In the genomic region with DNA sequence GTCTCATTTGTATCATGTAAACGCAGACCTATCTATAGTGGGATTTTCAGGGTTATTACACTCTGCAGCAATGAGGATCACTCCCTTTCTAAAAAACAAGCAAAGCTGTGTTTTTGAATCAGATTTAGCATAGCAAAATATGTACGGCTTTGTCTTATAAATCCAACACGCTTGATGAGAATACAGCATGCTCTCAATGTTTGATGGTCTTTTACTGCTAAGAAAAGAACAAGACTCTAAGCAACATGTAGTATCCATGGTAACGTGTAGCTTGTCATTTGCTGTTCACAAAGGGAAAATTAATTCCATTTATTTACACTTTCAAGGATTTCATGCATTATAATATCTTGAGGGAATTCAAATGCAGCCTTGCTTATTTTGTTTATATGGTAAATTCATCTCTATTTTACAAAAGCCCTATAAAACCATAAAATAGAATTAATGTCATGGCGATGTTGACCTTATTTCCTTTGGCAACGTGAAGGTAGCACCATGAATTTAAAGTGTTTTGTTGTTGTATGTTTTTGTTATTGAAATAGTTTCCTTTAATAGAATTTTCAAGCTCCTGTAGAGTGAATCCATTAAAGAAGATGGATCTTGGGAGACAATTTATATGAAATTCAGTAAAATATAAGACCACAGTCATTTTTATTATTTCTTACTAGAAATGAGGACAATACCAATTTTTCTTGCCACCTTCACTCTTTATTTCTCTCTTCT, we compare ENCODE assay signal across 23 mouse cellular contexts.
DNase-seq lines count a peak whose midpoint lies in the region; ATAC-seq and TF ChIP-seq lines count a peak whose summit lies in the region.
"Had no signal": no experiment of that assay in that cellular context is flagged by ENCODE, and none has a peak within 500 bp of the region (broad histone marks: within the 10 kb centered on the region; RNA-seq: fewer than 3 reads in every experiment).

No protein-coding gene starts in this region.

- H3K4me2 ChIP-seq in hindbrain, embryonic 13.5 days, result no peak overlapping the region
- H3K4me2 ChIP-seq in hindbrain, embryonic 12.5 days (replicated peaks), result no peak overlapping the region
- H3K4me2 ChIP-seq in midbrain, embryonic 14.5 days (ENCODE audit: low read length), result no peak overlapping the region
- H3K4me2 ChIP-seq in midbrain, embryonic 11.5 days, result no peak overlapping the region
- no peak overlapping the region for H3K4me2 ChIP-seq in forebrain, postnatal 0 days (ENCODE audit: low read depth)
- H3K4me2 ChIP-seq: heart, embryonic 11.5 days; lung, embryonic 14.5 days had no signal

- peak; percentile 64 for DNase-seq in midbrain, embryonic 14.5 days
- DNase-seq in midbrain, embryonic 11.5 days (ENCODE audit: low spot score, missing footprints), result no peak
- DNase-seq in forebrain, postnatal 0 days, result peak; percentile 69
- peak; percentile 27 for DNase-seq in telencephalon, adult 2 months (ENCODE audit: low read depth, low spot score)
- DNase-seq: adrenal gland, adult 2 months; B cell, adult 2 months; cerebellum, adult 2 months; cerebellum, postnatal 36 days; gastrocnemius, postnatal 14 days; heart, adult 11 months; kidney, postnatal 25 days; lung, embryonic 14.5 days; lung, postnatal 4 days; right cerebral cortex, adult 18-20 months; thymus, adult 2 months; thymus, postnatal 4 days had no signal

- no peak for TF ChIP-seq CTCF in forebrain, postnatal 0 days (IDR thresholded peaks at IDR 0.05; ENCODE audit: low read depth)

- ATAC-seq in hindbrain, embryonic 13.5 days (ENCODE audit: low FRiP score), result 0 out of 2 replicates have a peak, but pooled peaks have one; percentile 36
- ATAC-seq in hindbrain, embryonic 12.5 days (ENCODE audit: low FRiP score), result no peak
- ATAC-seq in midbrain, embryonic 14.5 days (ENCODE audit: low FRiP score, low TSS enrichment), result no peak; the same call in 1 of the 2 replicates
- no peak for ATAC-seq in midbrain, embryonic 11.5 days (ENCODE audit: low FRiP score)
- peak; percentile 97 for ATAC-seq in forebrain, postnatal 0 days
- ATAC-seq in CD4-positive, CD25-positive, alpha-beta regulatory T cell, adult 4 months, result no peak
- ATAC-seq: intestine, embryonic 16.5 days had no signal

- 68% methylated on average over 6 of the region's 6 CpGs for WGBS in hindbrain, embryonic 13.5 days
- 71% methylated on average over 6 of the region's 6 CpGs for WGBS in hindbrain, embryonic 12.5 days
- WGBS in midbrain, embryonic 14.5 days, result 47% methylated on average over 6 of the region's 6 CpGs
- 83% methylated on average over 6 of the region's 6 CpGs for WGBS in midbrain, embryonic 11.5 days
- WGBS in forebrain, postnatal 0 days, result 41% methylated on average over 6 of the region's 6 CpGs

- no peaks in the 10 kb centered on the region for H3K4me1 ChIP-seq in hindbrain, embryonic 13.5 days (replicated peaks)
- no peaks in the 10 kb centered on the region for H3K4me1 ChIP-seq in hindbrain, embryonic 12.5 days
- H3K4me1 ChIP-seq in midbrain, embryonic 14.5 days (ENCODE audit: control insufficient read depth, insufficient read depth, low read length), result no peaks in the 10 kb centered on the region
- no peaks in the 10 kb centered on the region for H3K4me1 ChIP-seq in midbrain, embryonic 11.5 days (ENCODE audit: control insufficient read depth, insufficient read depth, low read length)
- peaks cover 8% of the 10 kb centered on the region for H3K4me1 ChIP-seq in forebrain, postnatal 0 days (ENCODE audit: insufficient read depth)

- H3K9me3 ChIP-seq in hindbrain, embryonic 13.5 days, result no peaks in the 10 kb centered on the region
- H3K9me3 ChIP-seq in hindbrain, embryonic 12.5 days (replicated peaks), result no peaks in the 10 kb centered on the region
- H3K9me3 ChIP-seq in midbrain, embryonic 14.5 days (ENCODE audit: control insufficient read depth, low read length), result no peaks in the 10 kb centered on the region
- no peaks in the 10 kb centered on the region for H3K9me3 ChIP-seq in midbrain, embryonic 11.5 days (ENCODE audit: control insufficient read depth, low read length)
- H3K9me3 ChIP-seq in forebrain, postnatal 0 days (ENCODE audit: low read length), result no peaks in the 10 kb centered on the region

- H3K4me3 ChIP-seq in hindbrain, embryonic 13.5 days, result no peak overlapping the region
- no peak overlapping the region for H3K4me3 ChIP-seq in hindbrain, embryonic 12.5 days
- no peak overlapping the region for H3K4me3 ChIP-seq in midbrain, embryonic 14.5 days (replicated peaks; ENCODE audit: low read depth, low read length)
- no peak overlapping the region for H3K4me3 ChIP-seq in midbrain, embryonic 11.5 days (ENCODE audit: low read depth, low read length)
- no peak overlapping the region for H3K4me3 ChIP-seq in forebrain, postnatal 0 days (ENCODE audit: low read depth, low read length)
- H3K4me3 ChIP-seq: myocyte had no signal

- no peak overlapping the region for H3K9ac ChIP-seq in hindbrain, embryonic 13.5 days
- no peak overlapping the region for H3K9ac ChIP-seq in hindbrain, embryonic 12.5 days
- no peak overlapping the region for H3K9ac ChIP-seq in midbrain, embryonic 14.5 days (replicated peaks; ENCODE audit: low read length)
- H3K9ac ChIP-seq in midbrain, embryonic 11.5 days (ENCODE audit: low read length), result no peak overlapping the region
- no peak overlapping the region; the same call in 1 of the 2 replicates for H3K9ac ChIP-seq in forebrain, postnatal 0 days
- H3K9ac ChIP-seq: liver, embryonic 14.5 days; lung, embryonic 14.5 days had no signal

- no peak overlapping the region for H3K27ac ChIP-seq in hindbrain, embryonic 13.5 days
- H3K27ac ChIP-seq in hindbrain, embryonic 12.5 days, result no peak overlapping the region
- no peak overlapping the region for H3K27ac ChIP-seq in midbrain, embryonic 14.5 days (replicated peaks; ENCODE audit: low read depth, low read length)
- H3K27ac ChIP-seq in midbrain, embryonic 11.5 days (ENCODE audit: low read depth, low read length), result no peak overlapping the region
- H3K27ac ChIP-seq in forebrain, postnatal 0 days (ENCODE audit: low read depth, low read length), result peak overlapping the region; percentile 81
- H3K27ac ChIP-seq: liver, embryonic 14.5 days had no signal

- H3K27me3 ChIP-seq in hindbrain, embryonic 13.5 days, result no peaks in the 10 kb centered on the region
- no peaks in the 10 kb centered on the region for H3K27me3 ChIP-seq in hindbrain, embryonic 12.5 days
- H3K27me3 ChIP-seq in midbrain, embryonic 14.5 days (ENCODE audit: control insufficient read depth, insufficient read depth, low read length), result no peaks in the 10 kb centered on the region
- no peaks in the 10 kb centered on the region for H3K27me3 ChIP-seq in midbrain, embryonic 11.5 days (ENCODE audit: control insufficient read depth, insufficient read depth, low read length)
- H3K27me3 ChIP-seq in forebrain, postnatal 0 days (ENCODE audit: insufficient read depth, low read length), result no peaks in the 10 kb centered on the region

- no peaks in the 10 kb centered on the region for H3K36me3 ChIP-seq in hindbrain, embryonic 13.5 days
- H3K36me3 ChIP-seq in hindbrain, embryonic 12.5 days, result no peaks in the 10 kb centered on the region
- H3K36me3 ChIP-seq in midbrain, embryonic 14.5 days (ENCODE audit: control insufficient read depth, insufficient read depth, low read length), result no peaks in the 10 kb centered on the region
- H3K36me3 ChIP-seq in midbrain, embryonic 11.5 days (ENCODE audit: control insufficient read depth, insufficient read depth, low read length), result no peaks in the 10 kb centered on the region
- H3K36me3 ChIP-seq in forebrain, postnatal 0 days (ENCODE audit: insufficient read depth), result no peaks in the 10 kb centered on the region

Comparison
In these comparisons a context has a peak if more than half of its experiments do, and no peak if none do; other contexts are left out.
1. ATAC-seq: peak in hindbrain, embryonic 13.5 days (single experiment) and forebrain, postnatal 0 days (single experiment); none in hindbrain, embryonic 12.5 days (single experiment), midbrain, embryonic 14.5 days (single experiment), midbrain, embryonic 11.5 days (single experiment) and CD4-positive, CD25-positive, alpha-beta regulatory T cell, adult 4 months (single experiment).